Mouse (Mus musculus): ENCODE data around the gene Slc12a8.

Gene Slc12a8

GRCm38 (mm10) chr16:33672643-33673042 is 155.5 kb downstream of the Slc12a8 start:
- DNase-seq (ENCODE audit: low spot score in 2 of 2) = no peak

GRCm38 (mm10) chr16:33673530-33674109 is 156.5 kb downstream of the Slc12a8 start:
- DNase-seq (ENCODE audit: low spot score in 2 of 2) = peak in 1 of 2 experiments; percentile 1

GRCm38 (mm10) chr16:33675151-33675847 is 158.2 kb downstream of the Slc12a8 start:
- no peak for DNase-seq (ENCODE audit: low spot score in 2 of 2)

- DNase-seq (ENCODE audit: low spot score in 2 of 2) = no peak
These were observed 158.7 kb downstream of the Slc12a8 start for GRCm38 (mm10) chr16:33675848-33676184.

- DNase-seq (ENCODE audit: low spot score in 2 of 2) = no peak
These were observed 159.5 kb downstream of the Slc12a8 start for GRCm38 (mm10) chr16:33676347-33677312.

- DNase-seq (ENCODE audit: low spot score in 2 of 2) = no peak
These were observed 160.2 kb downstream of the Slc12a8 start for GRCm38 (mm10) chr16:33677313-33677690.

- no peak for DNase-seq (ENCODE audit: low spot score in 2 of 2)
These were observed 160.8 kb downstream of the Slc12a8 start for GRCm38 (mm10) chr16:33677901-33678300.

- DNase-seq (ENCODE audit: low spot score in 2 of 2) = no peak
These were observed 163.1 kb downstream of the Slc12a8 start for GRCm38 (mm10) chr16:33680271-33680670.

- DNase-seq (ENCODE audit: low spot score in 2 of 2) = no peak
These were observed 163.7 kb downstream of the Slc12a8 start for GRCm38 (mm10) chr16:33680816-33681215.

- no peak for DNase-seq (ENCODE audit: low spot score in 2 of 2)
These were observed 164.5 kb downstream of the Slc12a8 start for GRCm38 (mm10) chr16:33681661-33682060.

GRCm38 (mm10) chr16:33682651-33683050 is 165.5 kb downstream of the Slc12a8 start:
- DNase-seq (ENCODE audit: low spot score in 2 of 2) = no peak

- DNase-seq (ENCODE audit: low spot score in 2 of 2) = peak; percentile 26 to 44
These were observed 166.4 kb downstream of the Slc12a8 start for GRCm38 (mm10) chr16:33683206-33684161.

GRCm38 (mm10) chr16:33684162-33684702 is 167.1 kb downstream of the Slc12a8 start, which contains the start of gene Heg1:
Gene Heg1 (plus strand): TSS chr16:33684370.
- DNase-seq (ENCODE audit: low spot score in 2 of 2) = peak; percentile 87 to 88

- DNase-seq (ENCODE audit: low spot score in 2 of 2) = peak in 1 of 2 experiments; percentile 36
These were observed 167.9 kb downstream of the Slc12a8 start for GRCm38 (mm10) chr16:33684703-33685701.

GRCm38 (mm10) chr16:33686056-33686455 is 168.9 kb downstream of the Slc12a8 start:
- no peak for DNase-seq (ENCODE audit: low spot score in 2 of 2)

GRCm38 (mm10) chr16:33687724-33688123 is 170.6 kb downstream of the Slc12a8 start:
- peak; percentile 39 to 40 for DNase-seq (ENCODE audit: low spot score in 2 of 2)

GRCm38 (mm10) chr16:33690975-33691747 is 174.0 kb downstream of the Slc12a8 start:
- peak; percentile 85 for DNase-seq (ENCODE audit: low spot score in 2 of 2)

GRCm38 (mm10) chr16:33693553-33693952 is 176.4 kb downstream of the Slc12a8 start:
- peak; percentile 51 to 56 for DNase-seq (ENCODE audit: low spot score in 2 of 2)

Data from spleen, postnatal 36 days (tissue).